Mouse (Mus musculus) CH12.LX (cell line): ENCODE results near the gene Kcnn3. TPM values are rescaled to one million over a fixed set of nuclear protein-coding genes. Genes with fewer than 3 reads are reported as not detected.

Source experiments
- DNase-seq: peaks from one replicate; pipeline ENCODE4 v3.0.0-alpha.2; 2013; ENCODE audit errors: extremely low read depth
- H3K27ac ChIP-seq: 2 replicates; pipeline ENCODE4 v1.5.1; 2012; ENCODE audit warnings: low read depth, mild to moderate bottlenecking, control low read depth, moderate library complexity; ENCODE audit not compliant: insufficient read depth
- H3K27me3 ChIP-seq: replicated peaks from 2 replicates; pipeline ENCODE3; 2012; ENCODE audit warnings: inconsistent platforms
- H3K36me3 ChIP-seq, 2 experiments: replicated peaks in 1 of 2; 2 replicates each; pipeline versions ENCODE3 to v1.6.1; 2012; ENCODE audit warnings: inconsistent platforms in 1 of 2, low read length in 1 of 2, mild to moderate bottlenecking in 1 of 2, mixed read lengths in 1 of 2, moderate library complexity in 1 of 2; ENCODE audit not compliant: control insufficient read depth in 1 of 2, insufficient read depth in 1 of 2
- H3K4me1 ChIP-seq, 2 experiments: 2 replicates each; pipeline ENCODE4 v1.6.1; 2012; ENCODE audit warnings: inconsistent platforms in 1 of 2, moderate library complexity in 1 of 2; ENCODE audit not compliant: insufficient read depth in 2 of 2, control insufficient read depth in 1 of 2
- H3K4me2 ChIP-seq: 2 replicates; pipeline ENCODE4 v1.6.1; 2012; ENCODE audit warnings: low read depth, mild to moderate bottlenecking, control low read depth; ENCODE audit not compliant: poor library complexity, insufficient read depth, severe bottlenecking
- H3K4me3 ChIP-seq, 3 experiments: fragments of 150-350 bp in 1 of 3; sonication (generic) in 1 of 3; replicated peaks in 1 of 3; 2 replicates each; pipeline versions ENCODE3 to v1.5.1; 2011 to 2012; ENCODE audit warnings: low read depth in 2 of 3, low read length in 2 of 3, mild to moderate bottlenecking in 2 of 3, moderate library complexity in 2 of 3, control low read depth in 1 of 3, improper control_type of control experiment in 1 of 3, inconsistent platforms in 1 of 3, mixed read lengths in 1 of 3; ENCODE audit not compliant: poor library complexity in 1 of 3
- H3K79me2 ChIP-seq: replicated peaks from 2 replicates; pipeline ENCODE4 v1.6.1; 2012; ENCODE audit warnings: mild to moderate bottlenecking, moderate library complexity; ENCODE audit not compliant: control insufficient read depth, poor library complexity, insufficient read depth, severe bottlenecking; ENCODE audit errors: extremely low read depth
- H3K9ac ChIP-seq: 2 replicates; pipeline ENCODE4 v1.6.1; 2012; ENCODE audit warnings: low read depth, mild to moderate bottlenecking, control low read depth, moderate library complexity; ENCODE audit not compliant: insufficient read depth
- H3K9me3 ChIP-seq: replicated peaks from 2 replicates; pipeline ENCODE3; 2012; ENCODE audit warnings: low read length, inconsistent platforms, mixed read lengths
- CTCF ChIP-seq, 2 experiments: IDR thresholded peaks in 1 of 2; conservative IDR thresholded peaks in 1 of 2; 2 replicates each; pipeline ENCODE4 v1.5.1; 2011 to 2012; ENCODE audit warnings: low read depth in 2 of 2, low read length in 2 of 2, improper control_type of control experiment in 1 of 2, inconsistent platforms in 1 of 2, mild to moderate bottlenecking in 1 of 2, moderate library complexity in 1 of 2
- E2F4 ChIP-seq: IDR thresholded peaks from 2 replicates; pipeline ENCODE4 v1.6.1; 2011; ENCODE audit warnings: low read depth, low read length, improper control_type of control experiment; ENCODE audit not compliant: insufficient replicate concordance
- ELF1 ChIP-seq: IDR thresholded peaks from 2 replicates; pipeline ENCODE4 v1.6.1; 2014; ENCODE audit warnings: low read depth, mild to moderate bottlenecking, inconsistent platforms, low read length, improper control_type of control experiment
- EP300 ChIP-seq: IDR thresholded peaks from 2 replicates; pipeline ENCODE4 v1.6.1; 2011; ENCODE audit warnings: low read length, improper control_type of control experiment
- GABPA ChIP-seq: IDR thresholded peaks from 2 replicates; pipeline ENCODE4 v1.6.1; 2012; ENCODE audit warnings: low read depth, low read length, improper control_type of control experiment, inconsistent platforms; ENCODE audit not compliant: insufficient replicate concordance
- JUND ChIP-seq: conservative IDR thresholded peaks from 2 replicates; pipeline ENCODE4 v1.6.1; 2011; ENCODE audit warnings: low read depth, low read length, improper control_type of control experiment
- MXI1 ChIP-seq: IDR thresholded peaks from 2 replicates; pipeline ENCODE4 v1.6.1; 2011; ENCODE audit warnings: mild to moderate bottlenecking, low read depth, low read length, improper control_type of control experiment
- PAX5 ChIP-seq: IDR thresholded peaks from 2 replicates; pipeline ENCODE4 v1.6.1; 2012; ENCODE audit warnings: low read length, inconsistent platforms, mixed read lengths
- POLR2A ChIP-seq: IDR thresholded peaks from 2 replicates; pipeline ENCODE4 v1.6.1; 2011; ENCODE audit warnings: low read depth, mild to moderate bottlenecking, improper control_type of control experiment, low read length
- RAD21 ChIP-seq: IDR thresholded peaks from 2 replicates; pipeline ENCODE4 v1.6.1; 2011; ENCODE audit warnings: low read depth, mild to moderate bottlenecking, low read length, improper control_type of control experiment, moderate library complexity
- RCOR1 ChIP-seq: conservative IDR thresholded peaks from 2 replicates; pipeline ENCODE4 v1.6.1; 2012; ENCODE audit warnings: low read depth, mild to moderate bottlenecking, inconsistent platforms, low read length, improper control_type of control experiment
- SIN3A ChIP-seq: IDR thresholded peaks from 2 replicates; pipeline ENCODE4 v1.6.1; 2012; ENCODE audit warnings: low read length, improper control_type of control experiment, inconsistent platforms
- SMC3 ChIP-seq: IDR thresholded peaks from 2 replicates; pipeline ENCODE4 v1.6.1; 2011; ENCODE audit warnings: low read depth, low read length, improper control_type of control experiment
- TBP ChIP-seq: conservative IDR thresholded peaks from 2 replicates; pipeline ENCODE4 v1.6.1; 2011; ENCODE audit warnings: low read depth, low read length, improper control_type of control experiment
- TCF12 ChIP-seq: IDR thresholded peaks from 2 replicates; pipeline ENCODE4 v1.6.1; 2014; ENCODE audit warnings: low read depth, mild to moderate bottlenecking, inconsistent platforms, low read length, improper control_type of control experiment
- UBTF ChIP-seq: IDR thresholded peaks from 2 replicates; pipeline ENCODE4 v1.6.1; 2012; ENCODE audit warnings: low read depth, mild to moderate bottlenecking, inconsistent platforms, low read length, improper control_type of control experiment, moderate library complexity
- USF2 ChIP-seq: conservative IDR thresholded peaks from 2 replicates; pipeline ENCODE4 v1.6.1; 2011; ENCODE audit warnings: low read depth, low read length, improper control_type of control experiment
- ZC3H11A ChIP-seq: IDR thresholded peaks from 2 replicates; pipeline ENCODE4 v1.6.1; 2012; ENCODE audit warnings: low read depth, mild to moderate bottlenecking, inconsistent platforms, low read length, improper control_type of control experiment
- ZKSCAN1 ChIP-seq: IDR thresholded peaks from 2 replicates; pipeline ENCODE4 v1.6.1; 2012; ENCODE audit warnings: low read depth, inconsistent platforms, low read length, improper control_type of control experiment, borderline replicate concordance
- ZMIZ1 ChIP-seq: IDR thresholded peaks from 2 replicates; pipeline ENCODE4 v1.6.1; 2012; ENCODE audit warnings: low read depth, mild to moderate bottlenecking, inconsistent platforms, low read length, improper control_type of control experiment
- ZNF384 ChIP-seq: IDR thresholded peaks from 2 replicates; pipeline ENCODE4 v1.6.1; 2012; ENCODE audit warnings: low read depth, low read length, improper control_type of control experiment, inconsistent platforms
- dilution Hi-C: fragments of 300-500 bp; cut with MboI; formaldehyde crosslinking; loops from 2 replicates; pipeline ENCODE4 v1.14.3; 2020; ENCODE audit warnings: low sequenced_read_pairs; ENCODE audit not compliant: extremely low pct_unique_long_range_greater_than_20kb, extremely low pct_ligation_motif_present
- in situ Hi-C: fragments of 300-500 bp; cut with MboI; formaldehyde crosslinking; loops from 3 replicates; pipeline ENCODE4 v1.14.3; 2019; ENCODE audit warnings: low sequenced_read_pairs, low pct_ligation_motif_present, low pct_unique_long_range_greater_than_20kb, mixed read lengths
- polyA plus RNA-seq: library from polyadenylated mRNA; unstranded; fragments of >175 nt; gene quantifications from 2 replicates; pipeline ENCODE4 v1.2.1, GENCODE M21; 2012; ENCODE audit warnings: low read depth; ENCODE audit not compliant: insufficient read length
- total RNA-seq, 2 experiments: library from RNA; depleted of rRNA; stranded (reverse); fragments of 300-350 nt in 1 of 2; fragments of >200 nt in 1 of 2; gene quantifications; 2 replicates each; pipeline ENCODE4 v1.2.3; 2012 to 2014

Kcnn3 gene
- total and polyA plus RNA-seq, 3 experiments = 0.06 TPM; not detected in 2

DNA sequence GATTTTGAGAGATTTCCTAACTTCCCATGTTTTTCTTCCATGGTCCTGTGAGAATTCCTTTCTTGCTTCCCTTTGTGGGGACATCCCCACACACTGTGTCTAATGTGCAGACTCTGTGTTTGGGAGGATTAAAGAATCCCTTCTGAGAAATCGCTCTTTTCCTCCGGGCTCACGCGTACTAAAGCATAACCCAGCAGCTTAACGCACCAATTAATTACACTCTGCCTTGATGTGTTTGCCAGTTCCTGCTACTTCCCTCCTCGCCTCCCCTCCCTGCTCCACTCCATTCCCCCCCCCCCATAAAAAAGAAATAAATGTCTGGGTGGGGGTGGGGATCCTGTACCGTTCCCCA is 1.5 kb downstream of the Kcnn3 start:
- dilution Hi-C loops = no loop called here
- H3K4me3 ChIP-seq = no peak overlapping the region

GRCm38 (mm10) chr3:89522450-89523128 is 2.6 kb downstream of the Kcnn3 start:
- dilution Hi-C loops = no loop called here

More for the DNA sequence above, 1.5 kb downstream of the Kcnn3 start:
- H3K4me2 ChIP-seq = no peak overlapping the region
- TF ChIP-seq JUND (no peak), RAD21 (no peak), SIN3A (no peak), ZC3H11A (no peak), ZKSCAN1 (no peak), USF2 (no peak), ZNF384 (no peak), TBP (no peak), PAX5 (no peak), POLR2A (no peak), SMC3 (no peak), ELF1 (no peak), CTCF (conservative IDR thresholded peaks at IDR 0.05 in 1 of 2, IDR thresholded peaks at IDR 0.05 in 1 of 2; ENCODE audit: low read depth in 2 of 2, low read length in 2 of 2) (no peak), GABPA (no peak), ZMIZ1 (no peak), UBTF (no peak), E2F4 (no peak), TCF12 (no peak), RCOR1 (no peak)
- TF ChIP-seq, all 38 proteins: peak for 0
- Histone ChIP-seq H3K27ac (no peak overlapping the region), H3K4me1 (peaks cover 4 to 14% of the 10 kb centered on the region in 2 experiments; a peak in 3 of 4 replicates), H3K9ac (no peak overlapping the region), H3K79me2 (no peaks in the 10 kb centered on the region), H3K36me3 (no peaks in the 10 kb centered on the region), H3K27me3 (peaks cover 30% of the 10 kb centered on the region), H3K9me3 (peaks cover 19% of the 10 kb centered on the region)
- in situ Hi-C loops = no loop called here
- DNase-seq = no peak

More at GRCm38 (mm10) chr3:89522450-89523128, 2.6 kb downstream of the Kcnn3 start:
- no peak overlapping the region for H3K27ac ChIP-seq
- no peaks in the 10 kb centered on the region for H3K79me2 ChIP-seq
- H3K27me3 ChIP-seq = peaks cover 30% of the 10 kb centered on the region
- peaks cover 4 to 20% of the 10 kb centered on the region in 2 experiments; a peak in 3 of 4 replicates for H3K4me1 ChIP-seq
- TF ChIP-seq MXI1 (no peak), ZNF384 (no peak), SIN3A (no peak), PAX5 (no peak), CTCF (conservative IDR thresholded peaks at IDR 0.05 in 1 of 2, IDR thresholded peaks at IDR 0.05 in 1 of 2; ENCODE audit: low read depth in 2 of 2, low read length in 2 of 2) (no peak), EP300 (no peak)
- TF ChIP-seq, all 38 proteins: peak for 0
- H3K36me3 ChIP-seq = no peaks in the 10 kb centered on the region
- peaks cover 8% of the 10 kb centered on the region for H3K9me3 ChIP-seq
- no peak overlapping the region for H3K4me3 ChIP-seq
- no peak overlapping the region for H3K4me2 ChIP-seq
- H3K9ac ChIP-seq = no peak overlapping the region
- DNase-seq = no peak
- in situ Hi-C loops = no loop called here
